Mouse (Mus musculus) CD4-positive helper T cell, adult 2 months (primary cell): ENCODE results near the gene Cep131.

Source experiments
- DNase-seq: peaks from one replicate; pipeline ENCODE4 v3.0.0-alpha.2; 2012; ENCODE audit warnings: low read depth, missing footprints, low spot score

Cep131 gene

DNA sequence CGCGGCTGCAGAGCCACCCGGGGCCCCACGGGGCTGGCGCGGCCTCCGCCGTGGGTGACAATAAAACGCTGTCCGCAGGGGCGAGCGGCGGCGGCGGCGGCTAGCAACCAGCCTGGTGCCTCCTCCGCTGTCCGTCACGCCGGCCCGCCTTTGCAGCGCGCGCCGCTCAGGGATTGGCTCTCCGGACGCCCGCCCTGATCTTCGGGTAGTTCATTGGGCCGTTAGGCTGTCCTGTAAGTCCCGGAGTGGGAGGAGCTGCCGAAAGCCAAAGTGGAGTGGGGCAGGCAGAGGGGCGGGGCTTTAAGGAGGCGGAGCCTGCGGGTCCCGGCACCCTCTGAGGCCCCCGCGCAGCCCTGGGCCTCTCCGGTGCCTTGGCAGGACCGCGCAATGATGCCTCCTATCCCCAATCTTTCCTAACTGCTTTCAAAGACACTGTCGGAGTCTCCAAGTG lies at the start of gene Cep131:
Gene Cep131 (minus strand): TSS at position 126 of the 451 bp plus-strand sequence.
- peak; percentile 97 for DNase-seq

- DNase-seq, result no peak
Observed at GRCm38 (mm10) chr11:120136195-120136594, 49.6 kb upstream of the Cep131 start.

GRCm38 (mm10) chr11:120134847-120135530 lies 48.4 kb upstream of the Cep131 start:
- no peak for DNase-seq

DNA sequence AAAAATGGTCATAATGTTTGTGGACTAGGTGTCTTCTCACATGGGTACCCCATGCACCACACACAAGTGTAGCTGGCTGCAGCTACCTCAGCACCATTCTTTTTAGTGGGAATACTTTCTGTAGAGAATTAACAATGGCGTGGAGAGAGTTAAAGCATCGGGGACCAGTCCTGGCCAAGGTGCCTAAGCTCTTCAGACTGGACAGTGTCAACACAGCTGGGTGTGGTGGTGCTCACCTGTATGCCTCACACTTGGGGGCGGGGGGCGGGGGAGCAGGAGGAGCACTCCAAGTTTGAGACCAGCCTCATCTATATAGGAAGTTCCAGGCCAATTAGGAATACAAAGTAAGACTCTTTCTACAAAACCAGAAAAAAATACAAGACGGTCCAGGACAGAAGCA lies 47.5 kb upstream of the Cep131 start:
- no peak for DNase-seq

- no peak for DNase-seq
Observed at GRCm38 (mm10) chr11:120129281-120129680, 42.7 kb upstream of the Cep131 start.

DNA sequence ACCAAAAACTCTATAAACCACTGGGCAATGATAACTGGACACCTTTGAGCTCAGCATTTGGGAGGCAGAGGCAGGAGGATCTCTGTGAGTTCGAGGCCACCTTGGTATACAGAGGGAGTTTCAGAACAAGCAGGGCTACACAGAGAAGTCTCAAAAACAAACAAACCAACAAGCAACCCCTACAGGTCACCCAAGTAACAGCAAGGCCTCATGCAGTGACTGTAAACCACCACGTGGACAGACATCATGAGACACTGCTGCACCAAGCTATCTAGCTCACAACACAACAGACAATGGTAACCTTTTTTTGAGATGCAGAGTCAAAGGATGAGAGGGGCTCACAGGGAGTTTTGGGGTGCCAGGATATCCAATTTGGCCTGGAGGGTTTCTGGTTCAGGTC lies 40.2 kb upstream of the Cep131 start:
- DNase-seq, result no peak

DNA sequence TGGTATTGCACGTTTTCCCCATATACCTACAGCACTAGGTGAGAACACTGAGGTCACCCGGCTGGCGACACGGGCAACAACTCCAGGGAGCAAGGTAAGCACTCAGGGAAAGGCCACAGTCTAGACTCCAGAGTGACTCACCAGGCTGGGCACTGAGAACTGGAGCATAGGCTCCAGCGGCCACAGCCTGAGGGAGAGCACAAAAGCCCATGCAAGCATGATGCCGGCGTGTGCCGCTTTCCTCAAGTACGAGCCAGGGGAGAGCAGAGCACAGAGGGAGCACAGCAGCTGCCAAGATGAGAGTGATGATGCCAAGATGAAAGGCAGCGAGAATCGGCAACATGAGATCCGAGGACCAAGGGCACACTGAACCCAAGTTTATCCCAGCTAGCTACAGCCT lies 35.5 kb upstream of the Cep131 start:
- DNase-seq, result no peak

DNA sequence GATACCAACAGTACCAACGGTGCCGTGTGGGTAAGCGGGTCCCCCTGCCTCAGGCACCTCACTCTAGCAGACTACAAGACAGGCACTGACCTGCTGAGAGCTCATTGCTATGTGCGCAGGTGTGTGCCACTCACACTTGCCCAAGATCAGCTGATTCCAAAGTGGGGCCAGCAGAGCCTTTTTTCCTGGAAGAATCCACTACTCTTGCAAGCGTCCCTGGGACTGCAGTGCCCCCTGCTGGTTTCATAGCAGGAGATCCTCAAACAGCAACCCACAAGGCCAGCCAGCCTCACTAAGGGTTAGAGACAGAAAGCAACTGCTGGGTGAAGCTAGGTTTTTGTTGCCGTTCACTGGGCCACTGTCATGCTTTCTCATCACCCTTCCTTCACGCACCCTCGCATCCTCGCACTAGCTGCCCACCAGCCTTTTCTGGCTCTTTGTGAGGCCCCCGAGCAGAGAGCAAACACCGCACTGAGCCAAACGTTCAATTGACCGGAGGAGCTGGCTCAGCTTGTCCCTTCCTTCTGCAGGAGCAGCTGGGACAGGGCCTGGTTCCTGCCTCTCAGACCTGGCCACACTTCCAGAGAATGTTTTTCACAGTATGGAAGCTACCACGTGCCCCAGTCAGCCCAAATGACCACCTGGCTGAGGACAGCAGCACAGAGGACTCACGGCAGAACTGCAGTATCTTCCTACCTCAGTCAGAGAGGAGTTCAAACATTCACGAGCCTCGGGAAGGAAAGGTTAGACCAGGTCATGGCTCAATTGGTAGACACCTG lies 34.2 kb upstream of the Cep131 start:
- DNase-seq, result no peak

GRCm38 (mm10) chr11:120119936-120120541 lies 33.4 kb upstream of the Cep131 start:
- DNase-seq, result no peak

- no peak for DNase-seq
Observed at GRCm38 (mm10) chr11:120119108-120119507, 32.5 kb upstream of the Cep131 start.

DNA sequence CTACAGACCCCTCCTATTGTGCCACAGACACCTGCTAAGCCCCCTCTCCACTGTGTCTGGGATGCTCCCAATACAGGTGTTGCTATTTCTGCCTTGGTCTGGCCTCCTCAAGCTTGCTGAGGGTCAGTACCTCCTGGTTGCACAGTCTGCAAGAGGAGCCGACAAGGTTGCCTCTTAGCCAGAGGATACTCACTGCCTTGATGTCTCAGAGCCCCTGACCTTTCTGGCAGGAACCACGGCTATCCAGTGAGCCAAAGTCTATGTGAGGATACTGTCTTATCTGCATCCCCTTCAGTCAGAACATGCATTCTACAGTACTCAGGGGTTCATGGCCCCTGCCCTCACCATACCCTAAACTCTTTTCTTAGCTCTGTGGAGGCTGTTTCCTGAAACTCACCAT lies 31.0 kb upstream of the Cep131 start:
- no peak for DNase-seq

GRCm38 (mm10) chr11:120114488-120115215 lies 28.0 kb upstream of the Cep131 start:
- DNase-seq, result no peak

DNA sequence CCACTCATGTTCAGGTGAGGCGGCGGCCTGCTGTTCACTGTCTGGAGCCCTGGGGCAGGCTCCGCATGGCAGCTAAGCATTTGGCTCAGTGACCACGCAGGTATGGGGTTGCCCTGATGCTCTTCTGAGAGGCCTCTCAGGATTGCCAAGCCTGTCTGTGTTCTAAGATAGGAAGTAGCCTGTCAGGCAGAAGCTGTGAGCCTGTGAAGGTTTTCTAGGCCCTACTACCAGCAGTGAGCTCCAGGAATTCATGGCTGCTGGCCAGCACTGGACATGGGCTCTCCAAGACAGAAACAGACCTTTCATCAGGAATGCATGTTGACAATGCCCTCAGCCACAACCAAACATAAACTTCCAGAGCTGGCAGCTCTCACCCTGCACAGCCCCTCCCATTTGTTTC lies 25.5 kb upstream of the Cep131 start:
- no peak for DNase-seq

- peak; percentile 44 for DNase-seq
Observed at GRCm38 (mm10) chr11:120111033-120111432, 24.4 kb upstream of the Cep131 start.

GRCm38 (mm10) chr11:120110554-120110953 lies 23.9 kb upstream of the Cep131 start:
- DNase-seq, result no peak

- no peak for DNase-seq
Observed at GRCm38 (mm10) chr11:120109558-120110210, 23.1 kb upstream of the Cep131 start.

DNA sequence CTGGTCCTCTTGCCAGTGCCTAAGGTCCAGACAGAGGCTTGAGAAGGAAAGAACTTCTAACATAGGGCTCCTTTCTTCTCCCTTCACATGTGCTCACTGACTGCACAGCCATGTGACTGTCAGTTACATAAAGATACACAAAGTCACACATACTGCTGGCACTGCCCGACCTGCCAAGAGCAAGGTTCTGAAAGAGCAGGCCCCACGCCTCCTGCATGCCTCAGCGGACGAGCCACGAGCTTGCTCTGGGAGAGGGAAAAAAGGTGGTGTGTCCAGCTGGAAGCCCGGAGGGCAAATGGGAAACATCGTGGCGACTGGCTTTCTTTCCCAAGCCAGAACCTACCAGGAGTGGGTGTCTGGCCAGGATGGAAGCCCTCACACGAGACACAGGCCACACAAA lies 21.2 kb upstream of the Cep131 start:
- no peak for DNase-seq

DNA sequence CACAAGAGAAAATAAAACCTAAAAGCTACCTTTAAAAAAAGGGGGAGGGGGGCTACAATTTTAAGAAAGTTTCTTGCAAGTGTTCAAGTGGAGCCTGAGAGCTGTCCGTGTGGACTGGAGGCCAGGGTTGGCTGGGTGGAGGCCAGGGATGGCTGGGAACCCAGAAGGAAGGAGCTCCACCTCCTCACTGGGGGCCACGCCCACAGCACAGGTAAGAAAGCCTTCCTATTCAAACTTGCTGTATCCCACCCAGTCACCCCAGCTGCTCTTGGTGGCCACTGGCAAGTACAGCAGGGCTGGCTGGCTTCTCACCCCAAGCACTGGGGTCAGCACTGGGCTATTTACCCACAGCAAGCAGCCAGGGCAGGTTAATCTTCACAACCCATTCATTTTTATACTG lies 20.4 kb upstream of the Cep131 start:
- DNase-seq, result no peak

DNA sequence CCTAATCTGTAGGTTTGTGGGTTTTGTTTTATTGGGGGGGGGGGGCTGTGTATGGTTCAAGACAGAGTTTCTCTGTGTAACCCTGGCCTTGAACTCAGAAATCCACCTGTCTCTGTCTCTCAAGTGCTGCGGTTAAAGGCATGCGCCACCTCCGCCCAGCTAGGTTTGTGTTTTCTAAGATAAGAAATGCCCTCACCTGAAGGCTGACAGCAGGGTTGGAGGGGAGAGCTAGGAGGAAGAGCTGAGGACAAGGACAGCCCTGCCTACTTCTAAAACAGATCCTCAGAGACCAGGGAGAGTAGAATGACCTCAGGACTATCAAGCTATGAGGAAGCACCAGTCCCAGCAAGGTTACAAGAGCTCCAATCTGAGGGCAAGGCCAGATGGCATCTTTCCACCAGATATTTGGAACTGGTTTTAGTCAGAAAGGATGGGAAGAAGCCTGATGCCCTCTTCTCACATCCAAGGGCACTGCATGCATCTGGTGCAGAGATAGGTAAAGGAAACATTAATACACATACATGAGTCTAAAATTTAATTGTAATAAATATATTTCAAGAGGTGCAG lies 16.9 kb upstream of the Cep131 start:
- DNase-seq, result no peak

GRCm38 (mm10) chr11:120101036-120101435 lies 14.4 kb upstream of the Cep131 start:
- DNase-seq, result peak; percentile 72
